Mouse (Mus musculus) heart, embryonic 14.5 days (tissue): ENCODE data around the gene March10. TPM values are rescaled to one million over a fixed set of nuclear protein-coding genes. Genes with fewer than 3 reads are reported as not detected.

Experiments used
- ATAC-seq: fragments of 200-750 bp; cut with Nextera tagmentation; 2 replicates; pipeline ENCODE4 v1.8.0; 2017; ENCODE audit warnings: low read depth, moderate TSS enrichment; ENCODE audit not compliant: insufficient number of reproducible peaks, insufficient read depth, low FRiP score
- H3K27ac ChIP-seq, 2 experiments: fragments of 200-500 bp in 1 of 2; fragments of 300-500 bp in 1 of 2; sonication (generic) in 1 of 2; replicated peaks in 1 of 2; 2 replicates each; pipeline ENCODE4 v1.5.1; 2012 to 2014; ENCODE audit warnings: low read depth in 2 of 2, low read length in 2 of 2, control low read depth in 1 of 2, mild to moderate bottlenecking in 1 of 2, mixed read lengths in 1 of 2; ENCODE audit not compliant: control insufficient read depth in 1 of 2, insufficient read depth in 1 of 2
- H3K27me3 ChIP-seq: fragments of 300-500 bp; sonication (generic); 2 replicates; pipeline ENCODE4 v1.6.1; 2014; ENCODE audit warnings: mild to moderate bottlenecking, low read length, control low read depth; ENCODE audit not compliant: control insufficient read depth, insufficient read depth
- H3K36me3 ChIP-seq: fragments of 300-500 bp; sonication (generic); 2 replicates; pipeline ENCODE4 v1.6.1; 2014; ENCODE audit warnings: mild to moderate bottlenecking, control low read depth, low read length, mixed read lengths; ENCODE audit not compliant: control insufficient read depth, insufficient read depth
- H3K4me1 ChIP-seq, 2 experiments: fragments of 200-500 bp in 1 of 2; fragments of 300-500 bp in 1 of 2; sonication (generic) in 1 of 2; 2 replicates each; pipeline ENCODE4 v1.6.1; 2012 to 2014; ENCODE audit warnings: low read length in 2 of 2, control low read depth in 1 of 2, mixed read lengths in 1 of 2; ENCODE audit not compliant: control insufficient read depth in 2 of 2, insufficient read depth in 2 of 2
- H3K4me2 ChIP-seq: fragments of 300-500 bp; sonication (generic); 2 replicates; pipeline ENCODE4 v1.6.1; 2014; ENCODE audit warnings: mild to moderate bottlenecking, low read length
- H3K4me3 ChIP-seq, 2 experiments: fragments of 200-500 bp in 1 of 2; fragments of 300-500 bp in 1 of 2; sonication (generic) in 1 of 2; 2 replicates each; pipeline ENCODE4 v1.5.1; 2012 to 2014; ENCODE audit warnings: low read length in 2 of 2, mild to moderate bottlenecking in 2 of 2, control low read depth in 1 of 2, low read depth in 1 of 2, moderate library complexity in 1 of 2; ENCODE audit not compliant: control insufficient read depth in 1 of 2, insufficient read depth in 1 of 2
- H3K9ac ChIP-seq: fragments of 300-500 bp; sonication (generic); 2 replicates; pipeline ENCODE4 v1.6.1; 2014; ENCODE audit warnings: mild to moderate bottlenecking, low read length
- H3K9me3 ChIP-seq: fragments of 300-500 bp; sonication (generic); 2 replicates; pipeline ENCODE4 v1.6.1; 2016; ENCODE audit warnings: low read length, control low read depth; ENCODE audit not compliant: control insufficient read depth
- WGBS: fragments of 180-500 bp; shearing (Covaris S2); extraction: QIAGEN DNeasy Blood & Tissue Kit; methylation state at CpG from one replicate; pipeline ENCODE4 v1.1.7; 2014; 5-methylcytosine and 5-hydroxymethylcytosine counted together
- polyA plus RNA-seq: library from polyadenylated mRNA; unstranded; fragments of >200 nt; fragmentation: Nextera tagmentation; extraction: Ambion mirVana; gene quantifications from 2 replicates; pipeline ENCODE4 v1.2.1, GENCODE M21; 2014

The March10 gene
- polyA plus RNA-seq, 1 experiment from 2014 or later = 0.28 TPM

DNA sequence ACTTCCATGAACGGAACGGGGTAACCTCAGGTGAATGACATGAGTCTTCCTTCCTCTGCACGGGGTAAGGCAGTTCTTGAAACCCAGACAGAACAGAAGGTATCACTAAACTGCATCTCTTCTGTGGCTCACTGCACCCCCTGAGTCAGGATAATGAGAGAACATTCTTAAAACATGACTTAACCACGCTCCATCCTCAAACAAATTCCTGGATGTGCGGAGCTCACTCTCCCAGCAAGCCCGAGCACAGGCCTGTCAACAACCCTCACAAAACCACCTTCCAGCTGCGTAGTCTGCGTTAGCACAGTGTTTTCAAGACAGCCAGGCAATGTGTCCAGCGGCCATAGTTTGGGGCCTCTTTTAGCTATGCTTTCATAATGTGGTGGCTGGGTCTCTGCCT, 10.7 kb upstream of the March10 start:
- no peak for ATAC-seq
- Histone ChIP-seq H3K27me3 (no peaks in the 10 kb centered on the region), H3K4me2 (no peak overlapping the region), H3K9ac (0 out of 2 replicates have a peak overlapping the region, but pooled peaks have one; percentile 19), H3K36me3 (no peaks in the 10 kb centered on the region), H3K4me1 (peaks cover 22 to 32% of the 10 kb centered on the region in 2 experiments), H3K9me3 (no peaks in the 10 kb centered on the region), H3K4me3 (no peak overlapping the region), H3K27ac (peak overlapping the region; percentile 49 to 51)
- 9% methylated on average over 9 of the region's 9 CpGs for WGBS

DNA sequence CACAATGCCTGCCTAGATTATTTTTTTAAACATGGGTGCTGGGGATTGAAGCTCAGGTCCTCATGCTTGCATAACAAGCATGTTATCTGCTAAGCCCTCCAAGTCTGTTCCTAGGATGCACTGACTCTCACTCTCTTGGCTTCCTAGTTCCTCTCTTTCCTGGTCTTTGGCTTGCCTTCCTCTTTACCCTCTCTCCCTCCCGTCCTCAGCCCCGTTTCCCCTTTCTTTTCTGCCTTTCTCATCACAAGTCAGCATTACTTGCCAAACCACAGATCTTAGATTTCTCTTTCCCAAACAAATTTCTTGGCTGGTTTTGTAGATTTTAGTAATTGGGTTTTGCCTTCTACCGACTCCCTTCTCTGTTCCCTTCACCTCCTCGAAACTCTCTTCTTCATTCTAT, 10.2 kb upstream of the March10 start:
- Histone ChIP-seq H3K9me3 (no peaks in the 10 kb centered on the region), H3K4me1 (peaks cover 22 to 32% of the 10 kb centered on the region in 2 experiments), H3K9ac (no peak overlapping the region), H3K36me3 (no peaks in the 10 kb centered on the region), H3K27me3 (no peaks in the 10 kb centered on the region), H3K4me3 (no peak overlapping the region), H3K4me2 (no peak overlapping the region), H3K27ac (0 out of 4 replicates have a peak overlapping the region, but pooled peaks of 1 of the 2 experiments have one; percentile 4)
- 55% methylated on average over 4 of the region's 4 CpGs for WGBS
- no peak for ATAC-seq

GRCm38 (mm10) chr11:105465488-105465887, 9.0 kb upstream of the March10 start:
- WGBS = 70% methylated on average over 9 of the region's 9 CpGs
- H3K4me3 ChIP-seq = no peak overlapping the region
- no peak for ATAC-seq
- H3K27me3 ChIP-seq = no peaks in the 10 kb centered on the region
- H3K4me1 ChIP-seq = peaks cover 22 to 32% of the 10 kb centered on the region in 2 experiments
- no peaks in the 10 kb centered on the region for H3K9me3 ChIP-seq
- no peak overlapping the region for H3K9ac ChIP-seq
- H3K27ac ChIP-seq = no peak overlapping the region
- no peaks in the 10 kb centered on the region for H3K36me3 ChIP-seq
- no peak overlapping the region for H3K4me2 ChIP-seq

DNA sequence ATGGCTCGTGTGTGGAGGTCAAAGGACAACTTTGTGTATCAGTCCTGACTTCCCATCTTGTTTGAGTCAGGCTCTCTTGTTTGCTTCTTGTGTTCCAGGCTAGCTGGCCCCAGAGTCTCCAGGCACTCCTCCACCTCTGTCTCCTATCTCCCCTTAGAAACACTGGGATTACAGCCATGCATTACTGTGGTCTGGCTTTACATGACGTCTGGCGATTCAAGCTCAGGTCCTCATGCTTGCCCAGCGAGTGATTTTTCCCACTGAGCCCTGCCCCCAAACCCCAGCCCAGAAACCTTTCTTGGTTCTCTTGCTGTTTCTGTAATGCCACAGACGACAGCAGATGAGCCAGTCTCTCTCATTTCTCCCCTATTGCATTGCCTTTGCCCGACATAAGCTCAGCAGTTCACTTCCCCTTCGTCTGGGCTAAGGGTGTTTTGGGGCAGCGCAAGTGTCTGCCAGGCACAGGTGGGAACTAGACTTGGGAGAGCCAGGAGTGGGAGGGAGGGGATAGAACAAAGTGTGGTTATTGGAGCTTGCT, 8.0 kb upstream of the March10 start:
- ATAC-seq = no peak
- Histone ChIP-seq H3K9me3 (no peaks in the 10 kb centered on the region), H3K27me3 (no peaks in the 10 kb centered on the region), H3K4me2 (no peak overlapping the region), H3K4me3 (no peak overlapping the region), H3K9ac (no peak overlapping the region), H3K27ac (peak overlapping the region in 1 of 2 experiments; percentile 50; a peak in 2 of 4 replicates), H3K4me1 (peaks cover 18 to 26% of the 10 kb centered on the region in 2 experiments), H3K36me3 (no peaks in the 10 kb centered on the region)
- WGBS = 56% methylated on average over 8 of the region's 8 CpGs

GRCm38 (mm10) chr11:105459900-105460299, 3.4 kb upstream of the March10 start:
- H3K27ac ChIP-seq = no peak overlapping the region
- H3K36me3 ChIP-seq = no peaks in the 10 kb centered on the region
- no peak overlapping the region for H3K9ac ChIP-seq
- H3K9me3 ChIP-seq = no peaks in the 10 kb centered on the region
- no peaks in the 10 kb centered on the region for H3K27me3 ChIP-seq
- WGBS = 68% methylated on average over 5 of the region's 5 CpGs
- H3K4me1 ChIP-seq = peaks cover 5 to 9% of the 10 kb centered on the region in 2 experiments; a peak in 3 of 4 replicates
- H3K4me3 ChIP-seq = no peak overlapping the region
- ATAC-seq = no peak
- H3K4me2 ChIP-seq = no peak overlapping the region

GRCm38 (mm10) chr11:105457041-105457440, 506 bp upstream of the March10 start:
- H3K9me3 ChIP-seq = no peaks in the 10 kb centered on the region
- H3K4me3 ChIP-seq = peak overlapping the region in 1 of 2 experiments; percentile 42; a peak in 2 of 4 replicates
- H3K27ac ChIP-seq = no peak overlapping the region
- peak overlapping the region; percentile 74 for H3K4me2 ChIP-seq
- H3K36me3 ChIP-seq = no peaks in the 10 kb centered on the region
- ATAC-seq = no peak
- 83% methylated on average over 7 of the region's 7 CpGs for WGBS
- no peaks in the 10 kb centered on the region for H3K27me3 ChIP-seq
- no peak overlapping the region; the same call in 1 of the 2 replicates for H3K9ac ChIP-seq
- peaks cover 0 to 6% of the 10 kb centered on the region in 2 experiments; a peak in 1 of 4 replicates for H3K4me1 ChIP-seq

- H3K27ac ChIP-seq = no peak overlapping the region
- H3K4me3 ChIP-seq = no peak overlapping the region
- no peak for ATAC-seq
- H3K9ac ChIP-seq = no peak overlapping the region
- H3K36me3 ChIP-seq = no peaks in the 10 kb centered on the region
- no peaks in the 10 kb centered on the region for H3K27me3 ChIP-seq
- peaks cover 0 to 6% of the 10 kb centered on the region in 2 experiments; a peak in 1 of 4 replicates for H3K4me1 ChIP-seq
- H3K9me3 ChIP-seq = no peaks in the 10 kb centered on the region
- H3K4me2 ChIP-seq = no peak overlapping the region
- 96% methylated on average over 5 of the region's 5 CpGs for WGBS
Observed at GRCm38 (mm10) chr11:105455118-105455517, 1.4 kb downstream of the March10 start.

- H3K36me3 ChIP-seq = no peaks in the 10 kb centered on the region
- H3K4me3 ChIP-seq = no peak overlapping the region
- 86% methylated on average over 4 of the region's 4 CpGs for WGBS
- ATAC-seq = no peak
- no peak overlapping the region for H3K4me2 ChIP-seq
- no peaks in the 10 kb centered on the region for H3K9me3 ChIP-seq
- H3K27me3 ChIP-seq = no peaks in the 10 kb centered on the region
- no peak overlapping the region for H3K27ac ChIP-seq
- peaks cover 9 to 13% of the 10 kb centered on the region in 2 experiments for H3K4me1 ChIP-seq
- no peak overlapping the region for H3K9ac ChIP-seq
Observed at GRCm38 (mm10) chr11:105453084-105453483, 3.5 kb downstream of the March10 start.
